Mouse (Mus musculus) erythroblast, embryonic 14.5 days (primary cell): ENCODE measurements around the gene Sec63. TPM values are rescaled to one million over a fixed set of nuclear protein-coding genes. Genes with fewer than 3 reads are reported as not detected.

Experiments used
- H3K27me3 ChIP-seq: 2 replicates; pipeline ENCODE4 v1.6.1; 2012; ENCODE audit warnings: inconsistent platforms; ENCODE audit not compliant: control insufficient read depth
- H3K36me3 ChIP-seq: 2 replicates; pipeline ENCODE4 v1.6.1; 2012; ENCODE audit warnings: mild to moderate bottlenecking, inconsistent platforms; ENCODE audit not compliant: control insufficient read depth
- H3K4me1 ChIP-seq: 2 replicates; pipeline ENCODE4 v1.6.1; 2012; ENCODE audit warnings: inconsistent platforms; ENCODE audit not compliant: control insufficient read depth
- H3K4me3 ChIP-seq: replicated peaks from 2 replicates; pipeline ENCODE3; 2012; ENCODE audit warnings: moderate library complexity, mild to moderate bottlenecking, inconsistent platforms
- H3K9me3 ChIP-seq: 2 replicates; pipeline ENCODE4 v1.6.1; 2012; ENCODE audit warnings: low read length, inconsistent platforms, mixed read lengths; ENCODE audit not compliant: control insufficient read depth
- GATA1 ChIP-seq: IDR thresholded peaks from 2 replicates; pipeline ENCODE4 v1.6.1; 2012; ENCODE audit warnings: low read length, inconsistent platforms, mixed read lengths
- TAL1 ChIP-seq: IDR thresholded peaks from 3 replicates; pipeline ENCODE4 v1.6.1; 2012; ENCODE audit warnings: low read length, inconsistent platforms, mixed read lengths
- polyA plus RNA-seq: library from polyadenylated mRNA; stranded (reverse); fragments of >175 nt; gene quantifications from 2 replicates; pipeline ENCODE4 v1.2.3, GENCODE M21; 2012

Gene Sec63
- polyA plus RNA-seq = 0.16 and 0.56 TPM in 2 replicates

DNA sequence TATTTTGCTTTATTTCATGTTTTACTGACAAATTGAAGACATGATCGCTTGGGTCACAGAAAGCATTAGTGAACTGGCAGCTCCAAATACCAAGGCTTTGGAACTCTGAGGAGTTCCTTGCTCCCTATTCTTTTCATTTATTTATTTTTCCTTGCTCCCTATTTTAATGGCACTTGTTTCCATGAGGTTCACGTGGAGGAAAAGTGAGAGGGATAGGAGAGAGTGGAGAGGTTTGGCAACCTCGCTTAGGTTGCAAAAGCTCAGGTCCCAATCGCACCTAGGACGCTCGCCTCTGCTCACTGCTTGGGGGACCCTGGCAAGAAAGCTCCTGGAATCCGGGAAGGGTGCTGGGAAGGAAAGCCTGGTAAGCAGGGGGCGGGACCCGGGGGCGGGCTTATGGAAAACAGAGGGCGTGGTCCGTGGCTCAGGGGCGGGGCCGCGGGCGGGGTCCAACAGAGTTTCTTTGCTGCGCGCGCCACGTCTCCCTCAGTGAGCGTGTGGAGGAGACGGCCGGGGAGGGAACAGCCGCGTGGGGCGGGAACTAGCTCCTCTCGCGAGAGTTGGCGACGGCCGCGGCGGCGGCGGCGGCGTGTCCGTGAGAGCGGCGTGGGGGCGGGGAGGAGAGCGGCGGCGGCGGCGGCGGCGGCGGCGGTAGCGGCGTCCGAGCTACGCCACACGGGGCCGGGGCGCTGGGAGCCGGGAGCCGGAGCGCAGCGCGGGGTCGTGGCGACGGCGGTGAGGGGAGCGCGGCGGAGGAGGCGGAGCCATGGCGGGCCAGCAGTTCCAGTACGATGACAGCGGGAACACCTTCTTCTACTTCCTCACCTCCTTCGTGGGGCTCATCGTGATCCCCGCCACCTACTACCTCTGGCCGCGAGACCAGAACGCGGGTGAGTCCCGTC lies at the start of gene Sec63:
Sec63 (plus strand) TSS at position 498 of the 902 bp plus-strand sequence.
- H3K4me1 ChIP-seq = peaks cover 26% of the 10 kb centered on the region
- H3K36me3 ChIP-seq = no peaks in the 10 kb centered on the region
- H3K9me3 ChIP-seq = no peaks in the 10 kb centered on the region
- H3K4me3 ChIP-seq = peak within 1 kb of the TSS; percentile 99
- peaks cover 2% of the 10 kb centered on the region; the same call in 1 of the 2 replicates for H3K27me3 ChIP-seq
- TF ChIP-seq GATA1 = no peak
- TF ChIP-seq TAL1 = no peak

DNA sequence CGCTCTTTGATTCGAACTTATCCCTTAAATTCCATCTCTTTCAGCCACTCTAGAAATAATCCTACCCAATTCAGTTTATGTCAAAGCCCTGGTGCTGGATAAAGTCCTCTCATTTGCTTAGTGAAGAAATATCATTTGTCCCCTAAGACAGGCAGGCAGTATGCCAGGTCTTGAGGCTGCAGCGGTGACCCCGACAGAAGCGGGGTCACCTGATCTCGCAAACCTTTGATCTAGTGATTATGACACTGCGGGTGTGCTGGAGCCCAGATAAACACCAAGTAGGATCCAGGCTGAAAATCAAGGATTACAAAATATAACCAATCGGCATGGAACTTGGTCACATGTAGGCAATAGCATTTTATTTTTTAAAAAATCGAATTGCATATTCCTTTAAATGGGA lies 46.6 kb upstream of the Sec63 start:
- Histone ChIP-seq H3K36me3 (no peaks in the 10 kb centered on the region), H3K4me1 (no peaks in the 10 kb centered on the region), H3K27me3 (peaks cover 29% of the 10 kb centered on the region), H3K9me3 (peaks cover 2% of the 10 kb centered on the region), H3K4me3 (no peak overlapping the region)
- no peak for TF ChIP-seq TAL1
- TF ChIP-seq GATA1 = no peak

- peaks cover 33% of the 10 kb centered on the region for H3K27me3 ChIP-seq
- no peaks in the 10 kb centered on the region for H3K9me3 ChIP-seq
- no peaks in the 10 kb centered on the region for H3K36me3 ChIP-seq
- H3K4me3 ChIP-seq = no peak overlapping the region
- no peak for TF ChIP-seq GATA1
- TF ChIP-seq TAL1 = no peak
- H3K4me1 ChIP-seq = no peaks in the 10 kb centered on the region
Observed at GRCm38 (mm10) chr10:42715366-42716035, 45.8 kb upstream of the Sec63 start.

GRCm38 (mm10) chr10:42722116-42722515 lies 39.2 kb upstream of the Sec63 start:
- Histone ChIP-seq H3K4me3 (no peak overlapping the region), H3K4me1 (no peaks in the 10 kb centered on the region), H3K36me3 (no peaks in the 10 kb centered on the region), H3K9me3 (no peaks in the 10 kb centered on the region), H3K27me3 (peaks cover 6% of the 10 kb centered on the region; the same call in 1 of the 2 replicates)
- TF ChIP-seq GATA1 (no peak), TAL1 (no peak)

- TF ChIP-seq TAL1 (no peak), GATA1 (no peak)
- H3K4me1 ChIP-seq = no peaks in the 10 kb centered on the region
- no peak overlapping the region for H3K4me3 ChIP-seq
- no peaks in the 10 kb centered on the region for H3K36me3 ChIP-seq
- H3K27me3 ChIP-seq = peaks cover 3% of the 10 kb centered on the region; the same call in 1 of the 2 replicates
- H3K9me3 ChIP-seq = no peaks in the 10 kb centered on the region
Observed at GRCm38 (mm10) chr10:42723275-42724232, 37.7 kb upstream of the Sec63 start.

GRCm38 (mm10) chr10:42729607-42730006 lies 31.7 kb upstream of the Sec63 start:
- Histone ChIP-seq H3K9me3 (no peaks in the 10 kb centered on the region), H3K4me3 (no peak overlapping the region), H3K4me1 (no peaks in the 10 kb centered on the region), H3K27me3 (no peaks in the 10 kb centered on the region), H3K36me3 (no peaks in the 10 kb centered on the region)
- TF ChIP-seq TAL1 (no peak), GATA1 (no peak)

- H3K4me3 ChIP-seq = no peak overlapping the region
- no peaks in the 10 kb centered on the region for H3K4me1 ChIP-seq
- peaks cover 2% of the 10 kb centered on the region; the same call in 1 of the 2 replicates for H3K9me3 ChIP-seq
- H3K36me3 ChIP-seq = no peaks in the 10 kb centered on the region
- TF ChIP-seq GATA1 = no peak
- no peak for TF ChIP-seq TAL1
- H3K27me3 ChIP-seq = no peaks in the 10 kb centered on the region
Observed at GRCm38 (mm10) chr10:42734546-42735060, 26.7 kb upstream of the Sec63 start.

DNA sequence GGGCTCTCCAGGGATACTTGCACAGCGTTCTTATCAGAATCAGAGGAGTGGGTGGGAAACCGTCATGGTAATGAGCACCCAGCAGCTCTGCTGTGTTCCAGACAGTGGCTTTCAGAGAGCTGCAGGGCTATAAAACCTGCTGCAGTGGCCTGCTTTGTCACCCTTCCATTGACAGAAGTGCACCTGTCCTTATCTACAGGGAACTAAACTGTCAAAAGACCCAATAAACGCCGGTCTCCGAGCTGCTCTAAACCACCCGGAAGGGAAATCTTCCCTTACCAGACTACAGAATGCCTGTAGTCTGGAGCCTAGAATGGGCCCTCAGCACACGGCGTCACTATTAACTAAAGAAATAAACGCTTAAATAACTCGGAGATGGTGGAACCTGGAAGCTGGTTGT lies 9.5 kb upstream of the Sec63 start:
- TF ChIP-seq TAL1 (no peak), GATA1 (no peak)
- Histone ChIP-seq H3K4me3 (no peak overlapping the region), H3K9me3 (no peaks in the 10 kb centered on the region), H3K36me3 (no peaks in the 10 kb centered on the region), H3K4me1 (no peaks in the 10 kb centered on the region), H3K27me3 (peaks cover 5% of the 10 kb centered on the region)
